Mouse (Mus musculus) embryo, embryonic 10 days (tissue): ENCODE measurements around the gene Mkln1.

Source experiments
- DNase-seq: peaks from one replicate; pipeline ENCODE4 v3.0.0-alpha.2; 2015; ENCODE audit warnings: low spot score

Mkln1 gene

GRCm38 (mm10) chr6:31398431-31399205, at the start of gene Mkln1:
Gene Mkln1, plus strand, starts transcription at chr6:31398735.
- peak; percentile 91 for DNase-seq

GRCm38 (mm10) chr6:31356444-31357191, 41.9 kb upstream of the Mkln1 start:
- DNase-seq, result no peak

- DNase-seq, result peak; percentile 20
Observed at GRCm38 (mm10) chr6:31357286-31357685, 41.2 kb upstream of the Mkln1 start.

GRCm38 (mm10) chr6:31362617-31363016, 35.9 kb upstream of the Mkln1 start:
- DNase-seq, result peak; percentile 19

- no peak for DNase-seq
Observed at GRCm38 (mm10) chr6:31364399-31364798, 34.1 kb upstream of the Mkln1 start.

GRCm38 (mm10) chr6:31367947-31368346, 30.6 kb upstream of the Mkln1 start:
- DNase-seq, result no peak

GRCm38 (mm10) chr6:31368559-31368958, 30.0 kb upstream of the Mkln1 start:
- no peak for DNase-seq

GRCm38 (mm10) chr6:31369875-31370274, 28.7 kb upstream of the Mkln1 start:
- no peak for DNase-seq

GRCm38 (mm10) chr6:31370550-31371061, 27.9 kb upstream of the Mkln1 start:
- no peak for DNase-seq

- no peak for DNase-seq
Observed at GRCm38 (mm10) chr6:31371140-31371539, 27.4 kb upstream of the Mkln1 start.

- DNase-seq, result peak; percentile 51
Observed at GRCm38 (mm10) chr6:31372620-31373019, 25.9 kb upstream of the Mkln1 start.

GRCm38 (mm10) chr6:31373084-31373673, 25.4 kb upstream of the Mkln1 start:
- no peak for DNase-seq

GRCm38 (mm10) chr6:31382989-31383388, 15.5 kb upstream of the Mkln1 start:
- no peak for DNase-seq

- DNase-seq, result no peak
Observed at GRCm38 (mm10) chr6:31384794-31385193, 13.7 kb upstream of the Mkln1 start.

- no peak for DNase-seq
Observed at GRCm38 (mm10) chr6:31385281-31386145, 13.0 kb upstream of the Mkln1 start.

GRCm38 (mm10) chr6:31389716-31390115, 8.8 kb upstream of the Mkln1 start:
- no peak for DNase-seq

GRCm38 (mm10) chr6:31390243-31390981, 8.1 kb upstream of the Mkln1 start:
- no peak for DNase-seq

GRCm38 (mm10) chr6:31392871-31393270, 5.7 kb upstream of the Mkln1 start:
- no peak for DNase-seq

GRCm38 (mm10) chr6:31396118-31396517, 2.4 kb upstream of the Mkln1 start:
- no peak for DNase-seq

- DNase-seq, result no peak
Observed at GRCm38 (mm10) chr6:31397308-31397707, 1.2 kb upstream of the Mkln1 start.
